Mouse (Mus musculus) heart, embryonic 12.5 days (tissue): ENCODE measurements around the gene Olfr820. TPM values are rescaled to one million over a fixed set of nuclear protein-coding genes. Genes with fewer than 3 reads are reported as not detected.
"Not testable (repeated sequence)": the region's sequence is repeated elsewhere in the genome, so short reads cannot be mapped to it uniquely, and the experiment has no call there.

Experiments used
- ATAC-seq: fragments of 200-750 bp; cut with Nextera tagmentation; 2 replicates; pipeline ENCODE4 v1.8.0; 2017; ENCODE audit warnings: moderate TSS enrichment, moderate library complexity; ENCODE audit not compliant: insufficient number of reproducible peaks, low FRiP score
- H3K27ac ChIP-seq: fragments of 300-500 bp; sonication (generic); 2 replicates; pipeline ENCODE4 v1.5.1; 2016; ENCODE audit warnings: mild to moderate bottlenecking, moderate library complexity; ENCODE audit not compliant: poor library complexity, severe bottlenecking
- H3K27me3 ChIP-seq: fragments of 300-500 bp; sonication (generic); replicated peaks from 2 replicates; pipeline ENCODE4 v1.6.1; 2016; ENCODE audit warnings: mild to moderate bottlenecking, moderate library complexity
- H3K36me3 ChIP-seq: fragments of 300-500 bp; sonication (generic); 2 replicates; pipeline ENCODE4 v1.6.1; 2016; ENCODE audit warnings: mild to moderate bottlenecking, moderate library complexity
- H3K4me1 ChIP-seq: fragments of 300-500 bp; sonication (generic); replicated peaks from 2 replicates; pipeline ENCODE4 v1.6.1; 2016; ENCODE audit warnings: mild to moderate bottlenecking
- H3K4me2 ChIP-seq: fragments of 300-500 bp; sonication (generic); 2 replicates; pipeline ENCODE4 v1.6.1; 2016; ENCODE audit warnings: mild to moderate bottlenecking, moderate library complexity
- H3K4me3 ChIP-seq: fragments of 300-500 bp; sonication (generic); 2 replicates; pipeline ENCODE4 v1.5.1; 2016; ENCODE audit warnings: mild to moderate bottlenecking
- H3K9ac ChIP-seq: fragments of 300-500 bp; sonication (generic); 2 replicates; pipeline ENCODE4 v1.6.1; 2016; ENCODE audit warnings: mild to moderate bottlenecking, moderate library complexity
- H3K9me3 ChIP-seq: fragments of 300-500 bp; sonication (generic); replicated peaks from 2 replicates; pipeline ENCODE4 v1.6.1; 2016; ENCODE audit warnings: mild to moderate bottlenecking, moderate library complexity
- WGBS: fragments of 180-500 bp; shearing (Covaris S2); methylation state at CpG from one replicate; pipeline ENCODE4 v1.1.7; 2016; 5-methylcytosine and 5-hydroxymethylcytosine counted together
- polyA plus RNA-seq: library from polyadenylated mRNA; unstranded; fragments of >200 nt; fragmentation: Nextera tagmentation; extraction: Ambion mirVana; gene quantifications from 2 replicates; pipeline ENCODE4 v1.2.1, GENCODE M21; 2016

Olfr820 gene
- polyA plus RNA-seq = not detected in 2 replicates

DNA sequence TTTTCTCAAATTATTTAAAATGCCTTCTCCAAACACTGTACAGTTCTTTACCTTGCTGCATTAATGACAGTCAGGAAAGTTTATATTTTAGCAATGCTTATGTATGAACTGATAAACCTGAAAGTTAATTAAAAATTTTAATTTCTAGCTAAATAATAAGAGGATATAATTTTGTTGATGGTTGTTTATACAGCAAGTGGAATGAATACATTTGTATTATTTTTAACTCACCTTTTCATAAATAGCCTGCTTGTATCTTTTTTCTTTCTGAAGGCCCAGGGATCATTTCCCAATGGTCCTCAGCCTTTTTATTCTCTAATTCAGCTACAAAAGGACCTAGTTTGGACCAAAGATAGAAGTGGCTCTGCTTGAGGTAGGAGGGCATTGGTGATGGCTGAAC, at the start of gene Olfr820:
Gene Olfr820 (plus strand): TSS at position 301 of the 400 bp plus-strand sequence.
- ATAC-seq = no peak
- H3K4me3 ChIP-seq = no peak within 1 kb of the TSS
- H3K9ac ChIP-seq = no peak within 1 kb of the TSS
- no peak within 1 kb of the TSS for H3K27ac ChIP-seq
- H3K4me2 ChIP-seq = no peak within 1 kb of the TSS
- H3K27me3 ChIP-seq = no peaks in the 10 kb centered on the region
- no peaks in the 10 kb centered on the region for H3K9me3 ChIP-seq
- H3K4me1 ChIP-seq = no peaks in the 10 kb centered on the region
- no peaks in the 10 kb centered on the region for H3K36me3 ChIP-seq

DNA sequence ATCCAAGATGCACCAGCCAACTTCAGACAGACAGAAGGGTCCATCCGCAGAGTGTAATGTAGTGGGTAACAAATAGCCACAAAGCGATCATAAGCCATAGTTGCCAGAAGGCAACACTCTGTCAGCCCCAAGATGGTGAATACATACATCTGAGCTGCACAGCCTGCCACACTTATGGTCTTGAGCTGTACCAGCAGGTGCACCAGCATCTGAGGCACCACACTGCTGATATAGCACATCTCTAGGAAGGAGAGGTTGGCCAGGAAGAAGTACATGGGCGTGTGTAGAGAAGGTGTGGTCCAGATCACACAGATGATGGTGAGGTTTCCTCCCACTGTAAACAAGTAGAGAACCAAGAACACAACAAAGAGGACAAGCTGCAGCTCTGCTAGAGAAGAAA, 46.2 kb upstream of the Olfr820 start:
- not testable (repeated sequence) for H3K36me3 ChIP-seq, ATAC-seq, H3K4me2 ChIP-seq, H3K9ac ChIP-seq, H3K4me1 ChIP-seq, H3K27ac ChIP-seq, H3K9me3 ChIP-seq, H3K4me3 ChIP-seq, H3K27me3 ChIP-seq
- 89% methylated on average over 2 of the region's 3 CpGs for WGBS

DNA sequence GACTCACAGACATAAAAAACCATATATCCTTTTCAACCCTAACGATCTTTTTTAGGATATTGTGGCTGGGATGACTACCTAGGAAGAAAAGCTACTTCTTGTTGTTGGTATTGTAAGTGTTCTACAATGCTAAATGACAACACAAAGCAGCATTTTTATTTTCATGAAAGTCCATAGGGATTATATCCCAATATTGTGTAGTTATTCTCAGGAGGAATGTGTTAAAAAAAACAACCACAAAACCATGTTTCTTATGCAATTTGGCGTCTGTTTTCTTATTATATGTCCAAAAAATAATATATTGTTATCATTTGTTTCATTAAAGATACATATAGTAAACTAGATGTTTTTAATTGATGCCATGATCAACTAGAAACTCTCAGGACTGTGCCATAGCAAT, 45.3 kb upstream of the Olfr820 start, which contains the start of gene Olfr819:
Gene Olfr819 (minus strand): TSS at position 101 of the 400 bp plus-strand sequence.
- not testable (repeated sequence) for ATAC-seq, H3K4me3 ChIP-seq, H3K9ac ChIP-seq, H3K36me3 ChIP-seq, H3K4me2 ChIP-seq, H3K27ac ChIP-seq, H3K27me3 ChIP-seq, H3K9me3 ChIP-seq, H3K4me1 ChIP-seq
- 58% methylated on average over 2 of the region's 2 CpGs for WGBS

DNA sequence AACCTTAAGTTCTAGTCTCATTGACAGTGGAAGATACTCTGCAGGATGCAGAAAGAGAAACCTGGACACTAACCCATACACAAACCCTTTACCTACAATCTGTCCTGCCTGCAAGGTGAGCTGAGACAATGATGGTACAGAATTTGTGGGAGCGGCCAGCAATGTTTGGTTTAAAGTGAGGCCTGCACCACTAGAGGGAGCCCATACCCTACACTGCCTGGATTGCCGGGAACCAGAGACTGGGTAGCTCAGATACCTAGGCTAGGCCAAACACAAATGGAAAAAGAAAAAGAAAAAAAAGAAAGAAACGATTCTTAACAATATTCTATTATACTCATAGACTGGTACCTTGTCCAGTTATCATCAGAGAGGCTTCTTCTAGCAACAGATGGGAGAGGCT, 39.4 kb upstream of the Olfr820 start:
- H3K4me3 ChIP-seq, H3K4me2 ChIP-seq, H3K36me3 ChIP-seq, H3K27ac ChIP-seq, H3K9ac ChIP-seq, H3K27me3 ChIP-seq, H3K9me3 ChIP-seq, ATAC-seq, H3K4me1 ChIP-seq: not testable (repeated sequence)
- WGBS = no CpG with 5 or more reads among the region's 3 CpGs

DNA sequence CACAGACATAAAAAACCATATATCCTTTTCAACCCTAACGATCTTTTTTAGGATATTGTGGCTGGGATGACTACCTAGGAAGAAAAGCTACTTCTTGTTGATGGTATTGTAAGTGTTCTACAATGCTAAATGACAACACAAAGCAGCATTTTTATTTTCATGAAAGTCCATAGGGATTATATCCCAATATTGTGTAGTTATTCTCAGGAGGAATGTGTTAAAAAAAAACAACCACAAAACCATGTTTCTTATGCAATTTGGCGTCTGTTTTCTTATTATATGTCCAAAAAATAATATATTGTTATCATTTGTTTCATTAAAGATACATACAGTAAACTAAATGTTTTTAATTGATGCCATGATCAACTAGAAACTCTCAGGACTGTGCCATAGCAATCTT, 36.4 kb upstream of the Olfr820 start, which contains the start of gene Olfr247:
Gene Olfr247 (minus strand): TSS at position 101 of the 400 bp plus-strand sequence.
- H3K4me3 ChIP-seq, H3K27me3 ChIP-seq, H3K4me2 ChIP-seq, H3K9ac ChIP-seq, H3K27ac ChIP-seq, H3K4me1 ChIP-seq, ATAC-seq, H3K9me3 ChIP-seq, H3K36me3 ChIP-seq: not testable (repeated sequence)
- no CpG with 5 or more reads among the region's 2 CpGs for WGBS

DNA sequence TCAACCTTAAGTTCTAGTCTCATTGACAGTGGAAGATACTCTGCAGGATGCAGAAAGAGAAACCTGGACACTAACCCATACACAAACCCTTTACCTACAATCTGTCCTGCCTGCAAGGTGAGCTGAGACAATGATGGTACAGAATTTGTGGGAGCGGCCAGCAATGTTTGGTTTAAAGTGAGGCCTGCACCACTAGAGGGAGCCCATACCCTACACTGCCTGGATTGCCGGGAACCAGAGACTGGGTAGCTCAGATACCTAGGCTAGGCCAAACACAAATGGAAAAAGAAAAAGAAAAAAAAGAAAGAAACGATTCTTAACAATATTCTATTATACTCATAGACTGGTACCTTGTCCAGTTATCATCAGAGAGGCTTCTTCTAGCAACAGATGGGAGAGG, 30.6 kb upstream of the Olfr820 start:
- not testable (repeated sequence) for H3K4me2 ChIP-seq, ATAC-seq, H3K4me1 ChIP-seq, H3K36me3 ChIP-seq, H3K27me3 ChIP-seq, H3K9me3 ChIP-seq, H3K27ac ChIP-seq, H3K9ac ChIP-seq, H3K4me3 ChIP-seq
- WGBS = no CpG with 5 or more reads among the region's 3 CpGs

DNA sequence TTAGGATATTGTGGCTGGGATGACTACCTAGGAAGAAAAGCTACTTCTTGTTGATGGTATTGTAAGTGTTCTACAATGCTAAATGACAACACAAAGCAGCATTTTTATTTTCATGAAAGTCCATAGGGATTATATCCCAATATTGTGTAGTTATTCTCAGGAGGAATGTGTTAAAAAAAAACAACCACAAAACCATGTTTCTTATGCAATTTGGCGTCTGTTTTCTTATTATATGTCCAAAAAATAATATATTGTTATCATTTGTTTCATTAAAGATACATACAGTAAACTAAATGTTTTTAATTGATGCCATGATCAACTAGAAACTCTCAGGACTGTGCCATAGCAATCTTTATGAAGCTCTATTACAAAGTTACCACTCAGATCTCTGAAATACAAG, 27.5 kb upstream of the Olfr820 start, which contains the start of gene Gm10310:
Gene Gm10310 (minus strand): TSS at position 101 of the 400 bp plus-strand sequence.
- not testable (repeated sequence) for H3K27me3 ChIP-seq
- WGBS = no CpG with 5 or more reads among the region's 1 CpGs

DNA sequence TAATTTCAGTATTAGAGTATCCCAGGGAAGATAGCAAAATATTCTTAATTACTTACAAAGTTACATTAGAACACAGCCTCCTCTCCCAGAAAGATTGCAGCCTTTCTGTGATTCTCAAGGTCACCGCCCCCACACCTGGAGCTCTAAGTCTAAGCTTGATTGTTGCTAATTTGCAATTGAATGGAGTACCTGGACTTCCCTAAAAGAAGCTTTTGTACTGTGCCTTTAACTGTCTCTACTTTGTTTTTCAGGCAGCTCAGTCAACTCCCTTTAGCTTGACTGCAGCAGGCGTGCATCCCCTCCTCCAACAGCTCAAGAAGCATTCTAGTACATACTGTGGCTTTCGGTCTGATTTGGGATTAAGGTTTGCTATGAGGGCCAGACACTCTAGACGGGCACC, 8.3 kb upstream of the Olfr820 start:
- not testable (repeated sequence) for H3K4me1 ChIP-seq, H3K36me3 ChIP-seq, H3K9me3 ChIP-seq, H3K27ac ChIP-seq, H3K4me2 ChIP-seq, ATAC-seq, H3K4me3 ChIP-seq, H3K9ac ChIP-seq, H3K27me3 ChIP-seq
- 66% methylated on average over 4 of the region's 4 CpGs for WGBS

More for the DNA sequence above, 27.5 kb upstream of the Olfr820 start, which contains the start of gene Gm10310:
- H3K36me3 ChIP-seq, H3K4me3 ChIP-seq, H3K4me1 ChIP-seq, ATAC-seq, H3K9me3 ChIP-seq, H3K4me2 ChIP-seq, H3K9ac ChIP-seq, H3K27ac ChIP-seq: not testable (repeated sequence)

DNA sequence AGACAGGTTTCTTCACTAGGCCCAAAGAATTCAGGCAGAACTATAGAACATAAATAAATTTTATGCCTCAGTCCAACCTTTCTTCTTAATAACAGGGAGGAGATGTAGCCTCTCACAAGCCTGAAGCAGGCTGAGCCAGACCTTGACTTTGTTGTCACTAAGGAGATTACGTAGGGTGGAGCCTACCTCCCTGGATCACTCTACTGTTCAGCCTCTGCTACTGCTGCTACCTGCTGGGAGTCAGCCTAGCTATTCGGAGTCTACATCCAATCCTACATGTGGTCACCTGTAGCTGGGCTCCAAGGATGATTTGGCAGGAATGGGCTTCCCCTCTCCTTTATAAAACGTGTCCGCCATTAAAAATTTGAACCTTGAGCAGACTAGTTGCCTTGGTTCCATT, 7.1 kb upstream of the Olfr820 start:
- not testable (repeated sequence) for H3K9me3 ChIP-seq, H3K27me3 ChIP-seq, H3K27ac ChIP-seq, H3K9ac ChIP-seq, H3K4me2 ChIP-seq, H3K36me3 ChIP-seq, H3K4me1 ChIP-seq, H3K4me3 ChIP-seq, ATAC-seq
- 75% methylated on average over 4 of the region's 4 CpGs for WGBS

DNA sequence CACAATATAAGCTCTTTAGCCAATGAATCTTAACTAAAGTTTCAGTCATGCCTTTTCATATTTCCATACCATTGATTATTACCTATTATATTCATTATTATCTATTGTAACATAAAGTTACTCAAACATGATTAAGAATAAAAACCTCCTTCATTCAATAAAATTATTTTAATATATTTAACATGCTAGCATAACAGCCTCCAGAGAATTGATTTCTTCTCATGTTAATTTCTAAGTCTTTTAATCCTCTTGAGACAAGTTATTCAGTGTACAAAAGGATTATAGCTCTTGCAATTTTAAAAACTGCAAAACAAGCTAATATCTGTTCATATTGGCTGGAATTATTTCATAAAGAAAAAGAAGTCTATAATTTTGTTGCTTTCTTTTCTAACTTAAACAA, 17.6 kb downstream of the Olfr820 start, which contains the start of gene Olfr821:
Gene Olfr821 (plus strand): TSS at position 301 of the 400 bp plus-strand sequence.
- Histone ChIP-seq H3K36me3 (no peaks in the 10 kb centered on the region), H3K9ac (no peak within 1 kb of the TSS), H3K4me3 (no peak within 1 kb of the TSS), H3K27ac (no peak within 1 kb of the TSS), H3K4me2 (no peak within 1 kb of the TSS), H3K9me3 (peaks cover 2% of the 10 kb centered on the region; the same call in 1 of the 2 replicates), H3K4me1 (no peaks in the 10 kb centered on the region), H3K27me3 (no peaks in the 10 kb centered on the region)
- no peak for ATAC-seq

DNA sequence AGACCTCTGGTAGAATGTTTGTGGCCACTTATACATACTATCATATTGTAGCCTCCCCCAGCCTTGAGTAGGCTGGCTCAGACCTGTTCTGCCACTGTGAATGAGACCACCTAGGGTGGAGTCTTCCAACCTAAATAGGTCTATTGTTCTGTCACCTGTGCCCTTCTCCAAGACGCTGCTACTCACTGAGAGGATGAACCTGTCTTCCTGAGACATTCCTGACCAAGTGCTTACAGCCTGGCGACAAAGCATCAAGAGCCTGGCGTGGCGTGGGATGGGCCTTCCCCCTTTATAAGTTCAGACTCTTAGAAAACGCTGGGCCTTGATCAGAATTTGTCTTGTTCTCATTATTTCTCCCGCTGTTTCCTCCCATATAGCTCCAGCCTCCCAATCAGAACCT, 24.7 kb downstream of the Olfr820 start:
- no peak overlapping the region for H3K4me3 ChIP-seq
- no peak overlapping the region for H3K9ac ChIP-seq
- WGBS = 68% methylated on average over 6 of the region's 6 CpGs
- no peaks in the 10 kb centered on the region for H3K4me1 ChIP-seq
- H3K36me3 ChIP-seq = no peaks in the 10 kb centered on the region
- no peaks in the 10 kb centered on the region for H3K27me3 ChIP-seq
- ATAC-seq = no peak
- H3K9me3 ChIP-seq = 0 out of 2 replicates have a peak, but pooled peaks cover 4% of the 10 kb centered on the region
- no peak overlapping the region for H3K27ac ChIP-seq
- H3K4me2 ChIP-seq = no peak overlapping the region
